Mouse (Mus musculus): ENCODE data around the gene Gorasp2.
A peak's percentile ranks its signal among the peaks of the same experiment; 100 is the strongest.

Gorasp2 gene

GRCm38 (mm10) chr2:70657083-70657482 lies 4.3 kb upstream of the Gorasp2 start:
- no peak for DNase-seq (ENCODE audit: low read depth, low spot score)

DNA sequence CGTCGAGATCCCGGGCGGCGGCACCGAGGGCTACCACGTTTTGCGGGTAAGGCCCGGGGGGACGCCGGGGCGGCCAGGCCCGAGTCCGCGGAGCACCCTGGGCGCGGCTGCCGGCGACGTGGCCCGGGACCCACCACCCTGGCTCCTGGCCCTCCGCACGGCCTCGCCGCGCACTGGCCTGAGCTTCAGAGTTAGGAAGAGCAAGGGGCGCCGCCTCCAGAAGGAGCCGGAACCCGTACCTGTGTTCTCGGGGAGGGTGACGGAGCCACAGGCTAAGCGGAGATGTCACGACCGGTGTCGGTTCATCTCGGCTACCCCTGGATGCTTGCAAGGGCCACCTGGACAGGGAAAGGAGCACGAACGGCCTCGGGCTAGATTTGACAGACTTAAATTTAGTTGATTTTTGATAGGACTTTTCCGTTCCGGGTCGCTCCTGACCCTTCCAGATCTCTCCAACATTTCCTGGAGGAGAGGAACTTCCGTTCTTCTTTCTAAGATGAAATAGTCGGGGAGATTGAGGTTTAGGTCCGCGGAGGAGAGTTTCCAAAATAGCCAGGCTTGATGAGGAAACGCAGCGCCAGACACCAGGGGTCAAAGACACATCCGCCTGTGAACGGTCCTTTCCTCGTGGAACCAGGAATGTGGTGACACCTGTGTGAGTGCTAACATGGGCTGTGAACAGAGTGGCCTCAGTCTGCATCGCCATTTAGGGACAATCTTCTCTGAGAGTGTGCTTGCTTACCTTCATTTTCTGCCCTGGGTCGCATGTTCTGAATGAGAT lies 529 bp downstream of the Gorasp2 start, which contains the start of gene Gm26558:
Gm26558 (minus strand) TSS at position 394 of the 781 bp plus-strand sequence.
- DNase-seq (ENCODE audit: low read depth, low spot score): no peak

GRCm38 (mm10) chr2:70663764-70664163 lies 2.4 kb downstream of the Gorasp2 start:
- DNase-seq (ENCODE audit: low read depth, low spot score): no peak

GRCm38 (mm10) chr2:70667016-70667415 lies 5.6 kb downstream of the Gorasp2 start:
- no peak for DNase-seq (ENCODE audit: low read depth, low spot score)

DNA sequence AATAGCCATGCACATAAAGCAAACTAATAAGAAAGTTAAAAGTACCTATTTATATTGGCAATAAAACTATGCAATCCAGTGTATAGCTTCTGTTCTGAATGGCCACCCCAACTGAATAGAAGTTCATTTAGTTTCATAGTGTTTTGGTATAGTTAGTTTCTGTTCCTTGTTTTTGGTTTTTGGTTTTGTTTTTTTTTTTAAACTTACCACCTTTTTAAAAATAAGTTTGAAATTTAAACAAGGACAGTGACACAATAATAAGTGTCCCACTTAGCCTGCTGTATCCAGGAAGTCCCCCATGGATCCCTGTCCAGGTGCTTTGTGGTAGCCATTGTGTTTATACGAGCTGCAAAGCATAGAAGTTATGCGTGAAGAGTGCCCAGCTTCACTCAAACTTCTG lies 7.9 kb downstream of the Gorasp2 start:
- DNase-seq (ENCODE audit: low read depth, low spot score): no peak

DNA sequence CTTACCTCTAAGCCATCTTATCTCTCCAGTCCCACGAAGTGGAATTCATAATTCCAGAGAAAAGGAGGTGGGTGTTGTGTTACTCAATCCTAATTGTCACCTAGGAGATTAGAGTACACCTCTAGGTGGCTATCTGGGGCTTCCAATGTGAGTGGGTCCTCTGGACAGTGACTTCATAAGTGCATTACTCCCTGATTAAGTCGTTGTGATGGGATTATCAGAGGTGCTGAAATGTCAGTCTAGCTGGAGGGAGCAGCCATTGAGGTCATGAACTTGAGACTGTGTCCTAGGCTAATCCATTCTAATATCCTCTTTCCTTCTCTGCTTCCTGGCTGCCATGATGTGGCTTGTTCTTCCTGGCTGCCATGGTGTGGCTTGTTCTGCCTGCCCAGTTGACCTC lies 8.5 kb downstream of the Gorasp2 start:
- DNase-seq (ENCODE audit: low read depth, low spot score): peak; percentile 52

GRCm38 (mm10) chr2:70672476-70672875 lies 11.1 kb downstream of the Gorasp2 start:
- DNase-seq (ENCODE audit: low read depth, low spot score): no peak

DNA sequence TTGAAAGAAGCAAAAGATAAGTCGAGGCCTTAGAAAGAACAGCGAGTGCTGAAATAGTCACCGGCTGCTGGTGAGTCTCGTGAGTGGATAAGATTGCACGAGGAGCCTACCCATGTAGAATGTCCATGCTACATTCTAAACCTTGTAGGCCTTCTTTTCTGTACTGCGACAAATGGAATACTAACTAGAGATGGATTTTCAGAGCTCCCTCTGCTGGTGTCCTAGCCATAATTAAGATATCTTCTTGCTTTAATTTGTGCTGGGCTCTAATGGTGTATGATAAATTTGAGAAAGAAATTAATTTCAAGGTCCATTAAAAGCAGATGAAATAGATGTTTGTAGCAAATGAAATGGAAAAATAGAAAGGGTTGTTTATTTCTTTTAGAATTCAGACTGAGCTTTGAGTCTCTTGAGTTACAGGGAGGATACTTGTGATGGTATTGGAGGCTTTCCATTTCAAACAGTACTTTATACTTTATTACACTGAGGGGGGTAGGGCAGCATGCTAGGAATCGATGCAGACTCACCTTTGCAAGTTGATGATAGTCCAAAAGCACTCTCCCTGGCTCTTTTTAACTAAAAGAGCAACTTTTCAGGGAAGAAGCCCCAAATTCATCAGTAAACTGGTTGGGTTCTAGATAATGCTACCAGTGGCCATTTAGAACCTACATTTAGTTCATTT lies 12.2 kb downstream of the Gorasp2 start:
- DNase-seq (ENCODE audit: low read depth, low spot score): no peak

DNA sequence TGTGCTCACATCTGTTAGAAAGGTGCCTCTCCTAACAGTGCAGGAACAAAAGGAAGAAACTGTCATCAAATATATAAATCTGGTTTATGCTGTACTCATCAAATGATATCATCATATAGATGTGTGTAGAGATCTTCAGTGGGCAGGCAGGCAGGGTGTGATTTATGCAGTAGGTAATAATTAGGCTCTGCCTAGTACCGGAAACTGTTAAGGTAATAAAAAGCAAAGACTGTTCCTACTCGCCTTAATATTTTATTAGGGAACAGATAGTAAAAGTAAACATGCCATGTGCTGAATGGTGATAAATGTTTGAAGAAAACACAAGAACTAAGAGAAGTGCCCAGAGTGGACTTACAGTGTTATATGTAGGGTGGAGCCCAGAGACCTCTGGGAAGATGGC lies 20.9 kb downstream of the Gorasp2 start:
- no peak for DNase-seq (ENCODE audit: low read depth, low spot score)

GRCm38 (mm10) chr2:70688454-70689078 lies 27.2 kb downstream of the Gorasp2 start:
- no peak for DNase-seq (ENCODE audit: low read depth, low spot score)

DNA sequence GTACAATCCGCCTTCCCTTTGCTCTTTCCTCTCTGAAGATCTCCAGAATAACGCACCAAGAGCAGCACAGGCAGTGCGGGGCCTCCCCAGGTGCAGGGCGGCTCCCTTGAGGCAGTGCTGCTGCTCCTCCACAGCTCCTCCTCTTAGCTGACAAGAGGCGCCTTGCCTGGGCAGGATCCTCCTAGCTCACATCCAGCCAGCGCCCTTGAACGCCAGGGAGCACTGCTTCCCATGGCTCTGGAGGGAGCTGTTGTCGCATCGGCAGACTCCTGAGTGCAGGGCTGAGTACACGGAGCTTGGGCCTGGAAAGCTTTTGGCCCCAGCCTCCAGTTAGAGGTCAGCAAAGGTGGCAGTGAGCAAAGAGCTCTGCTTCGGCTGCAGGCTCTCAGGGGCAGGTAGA lies 28.8 kb downstream of the Gorasp2 start:
- DNase-seq (ENCODE audit: low read depth, low spot score): no peak

DNA sequence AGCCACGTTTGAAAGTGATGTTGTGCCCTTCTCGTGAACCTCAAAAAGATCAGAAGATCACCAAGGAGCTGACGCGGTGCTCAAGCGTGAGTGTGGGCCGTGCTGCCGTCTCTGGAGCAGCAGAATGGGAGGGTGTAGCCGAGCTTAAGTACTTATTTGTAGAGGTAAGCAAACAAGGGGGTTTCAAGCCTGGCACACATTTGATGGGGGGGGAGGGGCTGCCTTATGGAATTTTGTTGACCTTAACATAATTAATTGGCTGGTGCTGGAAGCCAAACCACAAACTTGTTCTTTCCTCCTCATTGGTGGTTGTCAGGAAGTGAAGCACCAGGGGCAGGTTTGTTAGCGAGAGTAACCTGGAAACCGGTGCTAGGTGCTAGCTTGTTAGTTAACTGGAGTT lies 34.3 kb downstream of the Gorasp2 start:
- no peak for DNase-seq (ENCODE audit: low read depth, low spot score)

- DNase-seq (ENCODE audit: low read depth, low spot score): no peak
Measured at GRCm38 (mm10) chr2:70700851-70701250, 39.5 kb downstream of the Gorasp2 start.

DNA sequence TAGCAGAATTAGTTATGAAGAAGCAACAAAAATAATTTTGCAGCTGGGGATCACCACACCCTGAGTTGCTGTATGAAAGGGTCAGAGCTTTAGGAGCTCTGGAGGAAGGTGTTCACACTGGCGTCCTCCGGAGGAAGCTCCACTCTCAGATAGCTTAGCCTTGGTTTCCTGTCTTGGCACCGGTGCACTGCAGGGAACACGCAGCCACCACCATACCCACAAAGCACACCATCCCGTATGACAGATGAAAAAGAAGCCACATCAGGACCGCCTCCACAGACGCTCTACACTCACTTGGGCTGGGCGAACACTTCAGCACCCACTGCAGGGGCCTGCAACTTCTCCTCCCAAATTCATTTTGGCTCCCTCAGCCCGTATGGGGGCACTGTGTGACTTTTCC lies 40.2 kb downstream of the Gorasp2 start:
- no peak for DNase-seq (ENCODE audit: low read depth, low spot score)

- no peak for DNase-seq (ENCODE audit: low read depth, low spot score)
Measured at GRCm38 (mm10) chr2:70702403-70702802, 41.0 kb downstream of the Gorasp2 start.

DNA sequence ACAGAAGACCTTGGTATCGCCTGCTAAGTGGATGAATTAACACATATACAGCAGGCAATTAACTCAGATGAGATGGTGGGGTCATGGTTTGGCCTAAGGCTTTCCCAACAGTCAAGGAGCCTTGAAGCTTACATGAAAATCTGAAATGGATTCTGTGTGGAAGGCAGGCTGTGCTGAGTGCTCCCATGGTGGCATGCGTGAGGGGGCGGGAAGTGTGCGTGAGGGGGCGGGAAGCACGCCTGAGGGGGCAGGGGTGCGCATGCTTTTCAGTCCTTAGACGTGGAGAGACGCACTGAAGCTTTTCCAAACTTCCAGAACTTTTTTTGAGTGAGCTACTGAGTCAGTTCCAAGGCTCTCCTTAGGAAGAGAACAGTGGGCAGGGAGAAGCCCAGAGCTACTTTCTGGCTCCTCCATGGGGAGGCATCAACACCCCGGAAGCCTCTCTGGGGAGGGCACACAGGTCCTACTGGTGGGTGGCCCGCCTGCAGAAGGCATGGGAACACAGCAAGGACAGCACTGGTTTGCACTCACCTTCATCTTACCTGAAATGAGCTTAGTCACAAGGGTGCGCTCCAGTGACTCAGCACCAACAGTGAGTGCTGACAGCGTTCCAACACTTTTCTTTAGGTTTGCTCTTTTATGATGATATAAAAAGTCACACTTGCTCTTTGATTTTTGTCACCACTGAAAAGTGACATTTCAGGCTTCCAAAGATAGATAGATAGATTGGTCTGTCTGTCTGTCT lies 47.8 kb downstream of the Gorasp2 start:
- DNase-seq (ENCODE audit: low read depth, low spot score): no peak

GRCm38 (mm10) chr2:70710236-70710635 lies 48.9 kb downstream of the Gorasp2 start:
- DNase-seq (ENCODE audit: low read depth, low spot score): no peak

GRCm38 (mm10) chr2:70710878-70711277 lies 49.5 kb downstream of the Gorasp2 start:
- no peak for DNase-seq (ENCODE audit: low read depth, low spot score)

- no peak for DNase-seq (ENCODE audit: low read depth, low spot score)
Measured at GRCm38 (mm10) chr2:70723610-70724243, 62.4 kb downstream of the Gorasp2 start.

- no peak for DNase-seq (ENCODE audit: low read depth, low spot score)
Measured at GRCm38 (mm10) chr2:70727089-70727488, 65.7 kb downstream of the Gorasp2 start.

DNA sequence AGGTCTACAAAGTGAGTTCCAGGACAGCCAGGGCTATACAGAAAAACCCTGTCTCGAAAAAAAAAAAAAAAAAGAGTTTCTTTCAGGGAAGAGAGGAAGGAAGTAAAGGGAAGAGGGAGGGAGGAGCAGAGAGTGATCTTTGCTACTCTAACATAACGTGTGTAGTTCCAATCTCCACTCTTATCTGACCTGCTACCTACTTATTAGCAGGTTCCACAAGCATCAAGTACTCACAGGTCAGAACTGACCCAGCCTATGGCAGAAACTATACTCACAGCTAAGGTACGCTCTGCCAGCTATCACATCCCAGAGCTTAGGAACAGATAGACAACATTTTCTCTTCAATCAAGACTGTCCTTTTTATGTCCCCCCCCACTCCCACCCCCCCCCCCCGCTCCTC lies 74.2 kb downstream of the Gorasp2 start:
- DNase-seq (ENCODE audit: low read depth, low spot score): no peak

Data from retina, postnatal 7 days (tissue).